Mouse (Mus musculus): ENCODE data around the gene Ahnak. TPM values are rescaled to one million over a fixed set of nuclear protein-coding genes. Genes with fewer than 3 reads are reported as not detected.
"Not testable (repeated sequence)": the region's sequence is repeated elsewhere in the genome, so short reads cannot be mapped to it uniquely, and the experiment has no call there.

Ahnak gene
- polyA plus RNA-seq, 1 experiment from 2014 or later, result 2.2 TPM

- Histone ChIP-seq H3K9me3 (ENCODE audit: control insufficient read depth, low read length) (no peaks in the 10 kb centered on the region), H3K4me1 (replicated peaks; ENCODE audit: control insufficient read depth, insufficient read depth, low read length) (no peaks in the 10 kb centered on the region), H3K4me2 (ENCODE audit: low read length) (no peak overlapping the region), H3K27me3 (replicated peaks; ENCODE audit: control insufficient read depth, insufficient read depth, low read length) (no peaks in the 10 kb centered on the region), H3K36me3 (ENCODE audit: control insufficient read depth, insufficient read depth) (no peaks in the 10 kb centered on the region), H3K4me3 (replicated peaks; ENCODE audit: low read length) (no peak overlapping the region), H3K27ac (ENCODE audit: low read length) (no peak overlapping the region), H3K9ac (replicated peaks; ENCODE audit: low read depth, low read length) (no peak overlapping the region)
- no peak for ATAC-seq
- WGBS, result 81% methylated on average over 1 of the region's 1 CpGs
Measured at GRCm38 (mm10) chr19:9043123-9043522, 54.0 kb downstream of the Ahnak start.

- Histone ChIP-seq H3K27me3 (replicated peaks; ENCODE audit: control insufficient read depth, insufficient read depth, low read length) (no peaks in the 10 kb centered on the region), H3K36me3 (ENCODE audit: control insufficient read depth, insufficient read depth) (no peaks in the 10 kb centered on the region), H3K4me3 (replicated peaks; ENCODE audit: low read length) (no peak overlapping the region), H3K27ac (ENCODE audit: low read length) (no peak overlapping the region), H3K4me2 (ENCODE audit: low read length) (no peak overlapping the region), H3K9me3 (ENCODE audit: control insufficient read depth, low read length) (no peaks in the 10 kb centered on the region), H3K4me1 (replicated peaks; ENCODE audit: control insufficient read depth, insufficient read depth, low read length) (no peaks in the 10 kb centered on the region), H3K9ac (replicated peaks; ENCODE audit: low read depth, low read length) (no peak overlapping the region)
- ATAC-seq, result no peak
- 82% methylated on average over 4 of the region's 4 CpGs for WGBS
Measured at GRCm38 (mm10) chr19:9044291-9044690, 55.2 kb downstream of the Ahnak start.

GRCm38 (mm10) chr19:9047207-9047945, 58.3 kb downstream of the Ahnak start:
- WGBS, result 80% methylated on average over 7 of the region's 7 CpGs
- Histone ChIP-seq H3K4me1 (replicated peaks; ENCODE audit: control insufficient read depth, insufficient read depth, low read length) (no peaks in the 10 kb centered on the region), H3K9me3 (ENCODE audit: control insufficient read depth, low read length) (no peaks in the 10 kb centered on the region), H3K4me2 (ENCODE audit: low read length) (no peak overlapping the region), H3K27me3 (replicated peaks; ENCODE audit: control insufficient read depth, insufficient read depth, low read length) (no peaks in the 10 kb centered on the region), H3K9ac (replicated peaks; ENCODE audit: low read depth, low read length) (no peak overlapping the region), H3K4me3 (replicated peaks; ENCODE audit: low read length) (no peak overlapping the region), H3K27ac (ENCODE audit: low read length) (no peak overlapping the region), H3K36me3 (ENCODE audit: control insufficient read depth, insufficient read depth) (no peaks in the 10 kb centered on the region)
- ATAC-seq, result no peak

- H3K4me2 ChIP-seq (ENCODE audit: low read length), result no peak overlapping the region
- no peak for ATAC-seq
- H3K9ac ChIP-seq (replicated peaks; ENCODE audit: low read depth, low read length), result no peak overlapping the region
- 19% methylated on average over 1 of the region's 1 CpGs for WGBS
- no peaks in the 10 kb centered on the region for H3K36me3 ChIP-seq (ENCODE audit: control insufficient read depth, insufficient read depth)
- no peak overlapping the region for H3K27ac ChIP-seq (ENCODE audit: low read length)
- no peaks in the 10 kb centered on the region for H3K4me1 ChIP-seq (replicated peaks; ENCODE audit: control insufficient read depth, insufficient read depth, low read length)
- no peaks in the 10 kb centered on the region for H3K9me3 ChIP-seq (ENCODE audit: control insufficient read depth, low read length)
- H3K27me3 ChIP-seq (replicated peaks; ENCODE audit: control insufficient read depth, insufficient read depth, low read length), result no peaks in the 10 kb centered on the region
- no peak overlapping the region for H3K4me3 ChIP-seq (replicated peaks; ENCODE audit: low read length)
Measured at GRCm38 (mm10) chr19:9047946-9048387, 58.9 kb downstream of the Ahnak start.

GRCm38 (mm10) chr19:9048981-9049687, 60.0 kb downstream of the Ahnak start:
- Histone ChIP-seq H3K36me3 (ENCODE audit: control insufficient read depth, insufficient read depth) (no peaks in the 10 kb centered on the region), H3K9ac (replicated peaks; ENCODE audit: low read depth, low read length) (no peak overlapping the region), H3K4me2 (ENCODE audit: low read length) (no peak overlapping the region), H3K27ac (ENCODE audit: low read length) (no peak overlapping the region), H3K4me3 (replicated peaks; ENCODE audit: low read length) (no peak overlapping the region), H3K27me3 (replicated peaks; ENCODE audit: control insufficient read depth, insufficient read depth, low read length) (no peaks in the 10 kb centered on the region), H3K4me1 (replicated peaks; ENCODE audit: control insufficient read depth, insufficient read depth, low read length) (no peaks in the 10 kb centered on the region), H3K9me3 (ENCODE audit: control insufficient read depth, low read length) (no peaks in the 10 kb centered on the region)
- ATAC-seq, result no peak
- 93% methylated on average over 4 of the region's 4 CpGs for WGBS

- WGBS, result 84% methylated on average over 9 of the region's 9 CpGs
- no peaks in the 10 kb centered on the region for H3K4me1 ChIP-seq (replicated peaks; ENCODE audit: control insufficient read depth, insufficient read depth, low read length)
- ATAC-seq, result no peak
Measured at GRCm38 (mm10) chr19:9050294-9051229, 61.5 kb downstream of the Ahnak start.

GRCm38 (mm10) chr19:9051985-9052384, 62.9 kb downstream of the Ahnak start:
- ATAC-seq; H3K4me2 ChIP-seq (ENCODE audit: low read length); H3K9me3 ChIP-seq (ENCODE audit: control insufficient read depth, low read length); H3K4me1 ChIP-seq (replicated peaks; ENCODE audit: control insufficient read depth, insufficient read depth, low read length); H3K4me3 ChIP-seq (replicated peaks; ENCODE audit: low read length); H3K27ac ChIP-seq (ENCODE audit: low read length); H3K36me3 ChIP-seq (ENCODE audit: control insufficient read depth, insufficient read depth); H3K9ac ChIP-seq (replicated peaks; ENCODE audit: low read depth, low read length); H3K27me3 ChIP-seq (replicated peaks; ENCODE audit: control insufficient read depth, insufficient read depth, low read length): not testable (repeated sequence)
- 92% methylated on average over 4 of the region's 4 CpGs for WGBS

More at GRCm38 (mm10) chr19:9050294-9051229, 61.5 kb downstream of the Ahnak start:
- Histone ChIP-seq H3K27me3 (replicated peaks; ENCODE audit: control insufficient read depth, insufficient read depth, low read length) (no peaks in the 10 kb centered on the region), H3K27ac (ENCODE audit: low read length) (no peak overlapping the region), H3K36me3 (ENCODE audit: control insufficient read depth, insufficient read depth) (no peaks in the 10 kb centered on the region), H3K9me3 (ENCODE audit: control insufficient read depth, low read length) (no peaks in the 10 kb centered on the region), H3K4me3 (replicated peaks; ENCODE audit: low read length) (no peak overlapping the region), H3K9ac (replicated peaks; ENCODE audit: low read depth, low read length) (no peak overlapping the region), H3K4me2 (ENCODE audit: low read length) (no peak overlapping the region)

- WGBS, result 67% methylated on average over 6 of the region's 6 CpGs
- no peaks in the 10 kb centered on the region for H3K27me3 ChIP-seq (replicated peaks; ENCODE audit: control insufficient read depth, insufficient read depth, low read length)
Measured at GRCm38 (mm10) chr19:9052803-9053431, 63.8 kb downstream of the Ahnak start.

More at GRCm38 (mm10) chr19:9052803-9053431, 63.8 kb downstream of the Ahnak start:
- Histone ChIP-seq H3K4me2 (ENCODE audit: low read length) (no peak overlapping the region), H3K9me3 (ENCODE audit: control insufficient read depth, low read length) (no peaks in the 10 kb centered on the region), H3K4me1 (replicated peaks; ENCODE audit: control insufficient read depth, insufficient read depth, low read length) (no peaks in the 10 kb centered on the region), H3K9ac (replicated peaks; ENCODE audit: low read depth, low read length) (no peak overlapping the region), H3K36me3 (ENCODE audit: control insufficient read depth, insufficient read depth) (no peaks in the 10 kb centered on the region), H3K4me3 (replicated peaks; ENCODE audit: low read length) (no peak overlapping the region), H3K27ac (ENCODE audit: low read length) (no peak overlapping the region)
- no peak for ATAC-seq

Measured in forebrain, embryonic 16.5 days (tissue).